Mouse (Mus musculus) induced T-regulatory cell, adult 2 months (primary cell): ENCODE data around the gene Gpr182.

ENCODE experiments used
- DNase-seq: peaks from one replicate; pipeline ENCODE4 v3.0.0-alpha.2; 2012; ENCODE audit warnings: low read depth

The Gpr182 gene

DNA sequence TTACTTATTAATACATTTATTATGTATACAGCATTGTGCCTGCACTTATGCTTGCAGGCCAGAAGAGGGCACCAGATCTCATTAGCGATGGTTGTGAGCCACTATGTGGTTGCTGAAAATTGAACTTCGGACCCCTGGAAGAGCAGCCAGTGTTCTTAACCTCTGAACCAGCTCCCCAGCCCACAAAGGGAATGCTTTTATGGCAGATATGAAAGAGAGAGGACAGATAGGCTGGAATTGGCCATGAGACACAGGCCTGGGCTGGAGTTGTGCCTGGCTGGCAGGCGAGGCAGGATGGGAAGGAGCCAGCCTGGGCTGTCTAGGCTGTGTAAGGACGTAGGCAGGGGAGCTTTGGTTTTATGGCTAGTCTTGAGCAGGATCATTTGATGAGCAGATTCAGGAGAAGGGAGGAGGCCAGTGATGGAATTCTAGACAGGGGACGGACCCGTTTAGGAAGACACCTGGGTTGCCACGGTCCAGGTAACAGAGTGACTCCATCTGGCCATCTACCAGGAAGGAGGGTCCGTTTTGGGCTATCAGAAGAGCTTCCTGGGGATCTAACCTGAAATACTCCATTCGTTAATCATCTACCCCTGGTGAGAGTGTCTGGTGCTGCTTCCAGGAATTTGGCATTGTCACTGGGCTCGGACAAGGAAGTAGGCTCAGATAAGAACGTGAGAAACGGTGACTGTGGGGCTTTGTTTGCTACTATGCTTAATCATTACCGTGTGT, 13.2 kb downstream of the Gpr182 start:
- DNase-seq: peak; percentile 77

DNA sequence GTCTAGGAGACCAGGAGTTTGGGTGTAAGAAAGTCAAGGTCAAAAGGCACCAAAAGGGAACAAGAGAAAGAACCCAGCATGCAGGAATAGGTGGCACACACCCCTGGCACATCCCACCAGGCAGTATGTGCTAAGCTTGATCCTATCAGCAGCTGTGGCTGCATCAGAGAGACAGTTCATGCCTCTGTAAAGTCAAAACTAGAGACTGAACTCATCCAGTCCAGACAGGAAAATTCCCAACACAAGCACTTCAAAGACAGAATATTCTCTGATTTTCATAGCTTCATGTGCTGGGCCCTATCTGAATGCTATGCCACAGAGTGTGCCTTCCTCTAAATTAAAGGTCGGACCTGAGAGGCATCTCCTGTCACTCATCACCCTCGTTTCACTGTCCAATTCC, 14.0 kb downstream of the Gpr182 start:
- DNase-seq: peak; percentile 12

DNA sequence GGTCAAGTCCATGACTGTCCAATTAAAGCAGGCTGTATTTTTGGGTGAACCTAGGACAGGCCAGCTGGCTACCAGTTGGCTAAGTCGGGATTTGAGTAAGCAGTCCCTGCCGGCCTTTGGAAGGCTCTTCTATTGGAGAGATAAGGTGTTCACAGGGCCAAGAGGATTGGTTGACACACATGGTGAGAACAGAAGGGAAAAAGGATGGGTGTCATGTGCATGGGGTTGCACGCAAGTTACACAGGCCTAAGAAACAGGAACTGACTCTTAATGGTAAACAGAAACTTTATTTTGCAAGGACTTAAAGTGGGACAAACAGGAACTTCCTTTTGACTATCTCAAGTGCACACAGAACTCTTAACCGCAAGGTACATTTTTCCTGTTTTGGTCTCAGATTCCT, 14.6 kb downstream of the Gpr182 start:
- peak; percentile 32 for DNase-seq

DNA sequence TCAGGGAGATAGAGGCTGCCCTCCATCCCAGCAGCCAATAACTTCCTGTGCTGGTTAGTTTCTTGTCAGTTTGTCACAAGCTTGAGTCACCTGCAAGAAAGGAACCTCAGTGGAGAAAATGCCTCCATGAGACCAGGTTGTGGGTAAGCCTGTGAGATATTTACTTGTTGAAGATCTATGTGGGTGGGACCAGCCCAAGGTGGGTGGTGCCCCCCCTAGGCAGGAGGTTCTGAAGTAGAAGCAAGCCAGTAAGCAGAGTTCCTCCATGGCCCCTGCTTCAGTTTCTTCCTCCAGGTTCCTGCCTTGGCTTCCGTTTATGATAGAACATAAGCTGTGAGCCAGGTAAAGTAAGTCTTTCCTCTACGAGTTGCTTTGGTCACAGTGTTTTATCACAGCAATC, 15.3 kb downstream of the Gpr182 start:
- peak; percentile 36 for DNase-seq

DNA sequence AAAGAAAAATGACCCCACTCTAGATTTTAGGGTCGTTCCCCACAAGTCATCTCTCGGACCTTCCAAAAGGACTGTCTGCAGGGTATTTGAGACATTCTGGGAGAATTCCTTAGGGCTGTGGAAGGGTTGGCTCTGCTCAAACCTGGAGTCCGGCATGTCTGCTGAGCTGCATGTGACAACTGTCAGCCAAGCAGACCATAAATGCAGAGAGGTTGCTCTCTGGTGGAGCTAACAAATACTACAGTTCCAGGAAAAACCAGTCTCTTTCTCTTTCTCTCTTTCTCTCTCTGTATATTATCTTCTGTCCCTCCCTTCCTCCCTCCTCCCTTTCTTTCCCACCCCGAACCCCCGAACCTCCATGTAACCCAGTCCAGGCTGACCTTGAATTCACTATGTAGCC, 17.1 kb downstream of the Gpr182 start:
- DNase-seq: peak; percentile 45

DNA sequence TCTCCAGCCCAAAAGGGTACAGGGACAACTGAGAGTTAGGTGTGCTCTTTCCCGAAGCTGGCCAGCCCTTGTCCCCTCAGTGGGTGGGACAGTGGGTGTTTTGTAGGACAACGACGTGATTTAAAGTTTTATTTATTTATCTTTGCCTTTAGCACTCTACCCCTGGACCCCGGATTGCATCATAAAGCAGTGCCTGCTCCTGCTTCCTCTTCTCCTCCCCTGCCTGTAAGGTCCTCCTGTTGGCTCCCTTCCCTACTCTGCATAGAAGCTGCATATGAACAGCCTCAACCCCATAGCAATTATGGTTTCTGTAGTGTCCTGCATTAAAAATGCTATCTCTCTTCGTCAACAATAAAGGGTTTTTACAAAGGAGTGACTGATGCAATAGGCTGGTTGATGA, 20.1 kb downstream of the Gpr182 start:
- no peak for DNase-seq

DNA sequence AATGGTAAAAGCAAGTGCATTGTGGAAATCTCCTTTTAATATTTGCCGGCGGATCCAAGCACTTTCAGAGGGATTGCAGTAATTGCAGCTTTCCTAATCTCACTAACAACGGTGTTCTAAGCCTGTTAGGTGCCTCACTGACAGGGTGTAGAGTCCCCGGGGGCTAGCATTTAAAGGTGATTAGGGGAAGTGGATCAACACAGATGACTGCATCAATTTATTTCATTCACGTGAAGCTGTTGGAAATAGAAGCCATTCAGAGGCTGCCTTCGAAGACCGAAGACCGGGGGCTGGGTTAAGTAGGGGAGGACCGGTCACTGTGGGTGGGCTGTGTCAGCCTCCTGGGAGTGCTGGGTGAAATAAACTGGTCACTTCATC, 20.6 kb downstream of the Gpr182 start:
- DNase-seq: no peak

DNA sequence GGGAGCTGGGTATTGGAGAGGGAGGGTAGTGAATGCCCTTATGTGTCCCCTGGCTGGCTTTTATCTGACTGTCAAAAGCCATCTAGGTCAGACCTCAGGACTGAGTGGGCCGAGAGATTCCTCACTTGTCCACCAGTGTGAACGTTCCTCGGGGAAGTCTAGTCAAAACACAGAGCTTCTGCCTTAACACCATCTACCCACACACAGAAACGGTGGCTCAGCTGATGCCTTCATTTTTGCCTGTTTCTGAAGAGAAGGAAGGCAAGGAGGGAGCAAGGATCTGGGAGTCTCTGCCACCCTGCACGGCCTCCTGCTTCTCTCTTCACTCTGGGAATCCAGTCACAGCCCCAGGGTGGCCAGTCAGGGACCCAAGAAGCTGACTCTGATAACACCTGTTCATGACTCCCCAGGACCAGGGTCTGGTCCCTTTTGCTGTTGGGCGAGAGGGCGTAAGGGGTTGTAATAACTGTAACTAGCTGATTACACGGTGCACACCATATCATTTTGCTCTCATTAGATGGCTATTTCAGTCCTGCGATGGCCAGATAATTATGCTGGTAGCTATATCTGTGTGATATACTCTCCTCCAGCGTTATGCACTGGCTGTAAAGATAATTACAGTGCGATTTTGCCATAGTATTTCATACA, 21.1 kb downstream of the Gpr182 start:
- no peak for DNase-seq

DNA sequence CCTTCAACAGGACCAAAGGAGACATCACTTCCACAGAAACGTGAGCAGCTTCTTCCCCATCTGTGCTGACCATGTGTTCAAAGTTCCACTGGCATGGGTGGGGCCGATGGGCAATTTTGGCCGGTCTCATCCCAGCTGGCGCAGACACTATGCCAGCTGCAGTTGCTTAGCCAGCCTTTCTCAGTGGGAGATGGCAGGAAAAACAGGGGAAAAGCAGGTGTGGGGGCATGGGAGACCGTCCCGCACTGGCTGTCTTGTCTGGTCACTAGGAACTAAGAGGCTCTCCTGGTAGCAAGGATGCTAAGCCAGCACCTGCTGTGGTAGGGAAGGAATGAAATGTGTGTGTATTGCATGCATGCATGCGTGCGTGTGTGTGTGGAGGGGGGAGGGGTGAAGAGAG, 23.1 kb downstream of the Gpr182 start:
- no peak for DNase-seq

DNA sequence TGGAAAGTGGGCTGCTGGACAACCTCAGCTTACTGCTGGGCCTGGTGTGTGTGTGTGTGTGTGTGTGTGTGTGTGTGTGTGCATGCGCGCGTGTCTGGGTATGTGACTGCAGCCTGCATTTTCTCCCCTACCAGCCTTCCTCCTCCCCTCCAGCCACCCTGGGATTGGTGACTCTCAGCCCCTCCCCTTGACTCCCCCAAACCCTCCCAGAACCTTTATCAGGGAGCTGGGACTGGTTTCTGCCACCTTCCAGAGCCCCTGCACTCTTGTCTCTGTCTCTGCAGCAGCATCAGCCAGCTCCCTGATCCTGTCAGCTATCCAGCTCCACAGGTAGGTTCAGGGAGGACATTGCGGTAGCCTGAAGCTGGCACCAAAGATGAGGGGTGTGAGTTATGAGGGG, 26.4 kb downstream of the Gpr182 start:
- no peak for DNase-seq

DNA sequence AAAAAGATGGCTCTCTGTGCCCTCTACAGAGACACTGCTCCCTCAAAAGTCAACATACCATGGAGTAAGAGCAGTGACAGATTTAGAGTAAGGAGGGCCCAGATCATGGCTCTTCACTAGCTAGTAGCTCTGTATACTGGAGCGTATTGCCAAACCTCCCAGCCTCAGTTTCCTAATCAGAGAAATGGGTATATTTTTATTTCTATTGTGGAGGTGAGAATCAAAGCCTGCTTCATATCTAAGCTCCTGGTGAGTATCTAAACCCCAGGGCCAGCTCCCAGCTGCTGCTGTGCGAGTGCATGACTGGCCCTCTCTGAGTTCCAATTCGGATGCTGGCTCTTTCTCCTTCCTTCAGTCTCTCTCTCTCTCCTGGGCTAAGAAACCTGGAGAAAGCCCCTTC, 27.4 kb downstream of the Gpr182 start, which contains the start of gene Tac2:
Gene Tac2, plus strand, starts transcription at position 301 of the 400 bp plus-strand sequence.
- DNase-seq: no peak

DNA sequence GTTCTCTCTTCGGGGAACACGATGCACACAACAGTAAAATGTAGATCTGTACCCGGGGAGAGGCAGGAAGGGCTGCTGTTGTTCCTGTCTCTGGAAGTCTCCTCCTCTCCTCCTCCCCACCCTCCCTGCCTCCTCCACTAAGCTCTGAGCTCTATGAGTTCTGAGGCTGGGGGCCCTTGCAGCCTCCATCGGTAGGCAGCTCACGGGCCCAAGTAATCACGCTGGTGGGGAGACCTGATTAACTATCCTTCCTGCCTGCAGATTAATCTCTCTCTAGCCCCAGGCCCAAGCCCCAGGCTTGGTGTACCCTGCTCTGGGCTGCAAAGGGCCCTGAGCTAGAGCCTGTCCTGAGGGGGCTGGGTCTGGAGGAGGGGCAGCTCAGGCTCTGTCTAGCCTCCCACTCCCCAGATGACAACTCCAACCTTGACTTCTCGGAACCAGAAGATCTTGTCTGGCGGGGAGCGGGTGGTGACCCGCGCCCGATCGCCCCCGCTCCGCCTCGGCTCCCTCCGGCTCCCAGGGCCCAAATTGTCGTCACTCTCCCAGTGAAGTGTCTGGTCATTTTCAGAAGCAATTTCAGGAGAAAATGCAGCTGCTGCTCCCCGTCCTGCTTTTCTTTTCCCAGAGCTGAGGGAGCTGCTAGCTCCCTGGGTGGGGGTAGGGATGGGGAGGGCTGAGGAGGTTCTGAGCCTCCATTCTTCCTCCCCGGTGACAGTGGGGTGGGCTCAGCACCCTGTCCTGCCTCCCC, 29.7 kb downstream of the Gpr182 start:
- no peak for DNase-seq

DNA sequence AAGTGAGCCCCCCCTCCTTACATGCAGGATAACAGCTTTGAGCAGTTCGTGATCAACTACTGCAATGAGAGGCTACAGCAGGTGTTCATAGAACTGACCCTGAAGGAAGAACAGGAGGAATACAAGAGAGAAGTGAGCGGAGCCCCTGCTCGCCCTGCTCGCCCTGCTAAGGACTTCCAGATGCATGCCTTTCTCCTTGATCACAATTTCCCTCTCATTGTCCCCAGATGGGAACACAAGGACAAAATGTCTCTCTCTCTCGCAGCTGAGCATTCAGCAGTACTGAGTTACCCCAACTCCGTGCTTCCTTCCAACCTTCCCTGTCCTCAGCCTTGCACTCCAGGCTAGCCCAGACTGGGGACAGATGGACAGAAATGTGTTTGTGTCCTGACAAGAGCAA, 38.8 kb downstream of the Gpr182 start:
- DNase-seq: no peak

DNA sequence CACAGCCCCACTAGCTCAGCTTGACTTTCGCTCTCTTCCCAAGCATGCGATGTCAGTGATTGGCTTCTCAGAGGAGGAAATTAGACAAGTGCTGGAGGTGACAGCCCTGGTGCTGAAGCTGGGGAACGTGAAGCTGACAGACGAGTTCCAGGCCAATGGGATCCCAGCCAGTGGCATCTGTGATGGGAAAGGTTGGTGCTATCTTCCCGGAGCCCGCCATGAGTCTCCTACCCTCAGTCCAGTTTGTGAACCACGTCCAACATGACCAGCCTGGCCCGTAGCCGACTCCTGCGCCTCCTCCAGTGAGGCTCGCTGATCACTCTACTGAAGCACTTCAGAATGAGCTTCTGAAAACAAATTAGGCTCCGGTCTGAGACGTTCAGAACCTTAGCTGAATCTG, 41.2 kb downstream of the Gpr182 start:
- no peak for DNase-seq

DNA sequence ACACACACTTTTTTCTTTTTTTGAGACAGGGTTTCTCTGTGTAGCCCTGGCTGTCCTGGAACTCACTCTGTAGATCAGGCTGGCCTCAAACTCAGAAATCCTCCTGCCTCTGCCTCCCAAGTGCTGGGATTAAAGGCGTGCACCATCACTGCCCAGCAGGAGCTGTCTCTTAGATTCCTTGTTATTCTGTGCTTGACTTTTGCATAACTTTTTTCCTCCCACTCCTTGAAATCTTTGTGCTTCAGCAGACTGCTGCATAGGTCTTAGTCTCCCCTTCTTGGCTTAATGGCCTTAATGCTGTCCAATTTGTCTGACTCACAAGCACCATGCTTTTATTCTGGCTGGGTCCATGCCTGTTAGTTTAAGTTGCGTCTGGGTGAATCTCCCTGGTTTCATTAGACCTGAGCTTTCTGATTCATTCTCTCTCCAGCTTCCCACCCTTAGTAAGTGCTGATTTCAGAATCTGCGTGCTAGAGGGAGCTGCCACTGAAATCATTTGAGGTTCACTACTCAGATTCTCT, 42.6 kb downstream of the Gpr182 start:
- DNase-seq: no peak

DNA sequence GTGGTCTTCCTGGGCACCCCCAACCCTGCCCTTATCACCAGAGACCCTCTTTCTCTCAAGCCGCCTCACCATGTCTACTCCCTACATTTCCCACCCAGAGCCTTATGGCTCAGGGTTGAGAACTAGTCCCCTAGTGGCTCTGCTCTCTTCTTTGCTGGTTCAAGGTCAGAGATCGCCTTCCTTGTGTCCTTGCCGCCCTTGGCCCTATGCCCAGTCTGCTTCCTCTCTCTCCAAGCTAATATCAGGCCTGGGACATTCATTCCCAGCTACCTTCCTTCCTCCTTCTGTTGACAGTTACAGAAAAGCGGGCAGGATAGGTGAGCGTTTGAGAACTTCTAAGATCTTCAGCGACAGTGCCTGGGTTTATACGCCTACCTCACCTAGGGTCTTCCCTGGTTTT, 43.8 kb downstream of the Gpr182 start:
- DNase-seq: no peak

DNA sequence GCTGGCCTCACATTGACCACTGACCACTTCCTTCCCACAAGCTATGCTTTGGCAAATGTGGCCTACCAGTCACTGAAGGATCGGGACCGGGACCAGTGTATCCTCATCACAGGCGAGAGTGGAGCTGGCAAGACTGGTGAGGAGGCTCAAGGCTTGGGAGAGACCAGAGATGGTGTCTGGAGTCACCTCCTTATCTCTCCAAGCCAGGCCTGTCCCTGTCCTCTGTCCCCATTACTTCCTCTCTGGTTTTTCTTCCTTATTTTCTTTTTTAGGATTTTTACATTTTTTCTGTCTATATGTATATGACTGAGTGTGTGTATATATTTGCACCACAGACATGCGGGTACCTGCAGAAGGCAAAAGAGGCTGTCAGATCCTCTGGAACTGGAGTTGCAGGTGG, 45.7 kb downstream of the Gpr182 start:
- DNase-seq: no peak

DNA sequence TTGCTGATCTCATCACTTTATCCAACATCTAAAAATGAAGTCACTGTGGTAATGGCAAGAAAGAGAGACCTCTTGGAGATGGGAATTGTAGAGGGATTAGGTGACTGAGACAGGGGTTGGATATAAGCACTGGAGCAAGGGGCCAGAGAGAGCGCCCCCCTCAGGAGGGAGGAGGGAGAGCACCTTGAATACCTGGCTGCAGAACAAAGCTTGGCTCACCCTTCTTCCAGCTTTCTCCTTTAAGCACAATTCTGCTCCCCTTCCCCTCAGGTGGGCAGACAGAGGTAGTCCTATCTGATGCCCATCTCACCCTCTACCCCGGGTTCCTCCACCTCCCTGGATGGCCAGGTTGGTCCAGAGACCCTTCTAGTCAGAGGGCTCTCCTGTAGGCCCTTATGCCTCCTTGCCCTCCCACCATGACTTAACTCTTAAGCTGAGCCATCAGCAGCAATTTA, 46.7 kb downstream of the Gpr182 start, which contains the start of gene Myo1a:
Gene Myo1a, plus strand, starts transcription at position 405 of the 455 bp plus-strand sequence.
- peak; percentile 19 for DNase-seq

DNA sequence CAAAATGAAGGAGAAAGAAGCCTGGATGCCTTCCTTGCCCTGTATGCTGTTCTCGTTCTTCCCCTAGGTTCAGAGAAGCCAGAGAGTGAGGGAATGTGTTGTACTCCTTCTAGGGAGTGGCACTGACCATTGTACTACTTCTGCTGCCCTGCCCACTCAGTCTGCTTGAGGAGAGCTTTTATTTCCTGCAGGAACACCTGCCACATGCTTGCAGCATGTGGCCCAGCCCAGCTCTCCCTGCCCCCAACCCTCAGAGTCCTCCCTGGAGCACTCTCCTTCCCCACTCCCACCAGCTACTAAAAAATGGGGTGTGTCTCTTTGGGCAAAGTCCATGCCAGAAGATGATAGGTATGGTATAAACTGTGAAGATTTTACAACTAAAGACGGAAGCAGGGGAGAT, 47.2 kb downstream of the Gpr182 start:
- no peak for DNase-seq

DNA sequence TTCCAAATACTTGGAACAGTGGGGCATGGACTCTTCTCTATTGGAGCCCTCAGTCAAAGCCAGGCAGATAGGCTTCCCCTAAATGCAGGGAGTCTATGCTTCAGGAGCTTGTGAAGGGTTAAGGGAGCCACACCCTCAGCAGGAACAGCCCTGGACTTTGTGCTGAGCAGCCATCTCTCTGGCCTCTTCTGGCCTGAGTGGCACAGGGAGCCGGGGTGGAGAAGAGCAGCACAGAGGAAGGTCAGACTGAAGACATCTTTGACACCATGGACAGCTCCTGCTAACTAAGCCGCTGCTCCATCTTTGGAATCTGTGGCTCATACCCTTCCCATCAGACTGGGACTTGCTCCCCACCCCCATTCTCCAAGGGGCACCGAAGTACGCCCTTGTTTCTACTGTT, 48.2 kb downstream of the Gpr182 start:
- DNase-seq: no peak

DNA sequence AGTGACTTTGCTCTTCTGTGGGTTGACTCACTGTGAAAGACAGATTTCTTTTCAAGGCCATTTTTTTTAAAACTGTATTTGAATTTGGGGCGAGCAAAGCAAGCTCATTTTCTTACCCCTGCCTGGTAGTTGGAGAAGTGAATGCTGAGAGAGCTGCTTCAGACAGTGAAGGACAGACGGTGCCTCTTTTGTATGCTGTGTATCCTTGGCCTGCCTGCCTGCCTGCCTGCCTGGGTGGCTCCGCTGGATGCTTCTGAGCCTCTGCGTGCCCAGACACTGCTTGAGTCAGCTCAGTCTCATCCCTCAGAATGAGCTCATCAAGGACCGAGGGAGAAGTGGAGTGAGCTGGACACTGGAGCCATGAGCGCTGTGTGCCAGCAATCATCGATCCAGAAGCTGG, 52.6 kb downstream of the Gpr182 start:
- DNase-seq: no peak
